Mouse (Mus musculus) bone marrow, adult 2 months (tissue): Measurements from ENCODE around the gene Itga3.

Experiments
- CTCF ChIP-seq: fragments of 200-500 bp; IDR thresholded peaks from 2 replicates; pipeline ENCODE4 v1.5.1; 2011; ENCODE audit warnings: low read length, control low read depth; ENCODE audit not compliant: control insufficient read depth, insufficient read depth
- POLR2A ChIP-seq: fragments of 200-500 bp; IDR thresholded peaks from 2 replicates; pipeline ENCODE4 v1.6.1; 2011; ENCODE audit warnings: low read depth, mild to moderate bottlenecking, control low read depth, low read length, borderline replicate concordance; ENCODE audit not compliant: control insufficient read depth

DNA sequence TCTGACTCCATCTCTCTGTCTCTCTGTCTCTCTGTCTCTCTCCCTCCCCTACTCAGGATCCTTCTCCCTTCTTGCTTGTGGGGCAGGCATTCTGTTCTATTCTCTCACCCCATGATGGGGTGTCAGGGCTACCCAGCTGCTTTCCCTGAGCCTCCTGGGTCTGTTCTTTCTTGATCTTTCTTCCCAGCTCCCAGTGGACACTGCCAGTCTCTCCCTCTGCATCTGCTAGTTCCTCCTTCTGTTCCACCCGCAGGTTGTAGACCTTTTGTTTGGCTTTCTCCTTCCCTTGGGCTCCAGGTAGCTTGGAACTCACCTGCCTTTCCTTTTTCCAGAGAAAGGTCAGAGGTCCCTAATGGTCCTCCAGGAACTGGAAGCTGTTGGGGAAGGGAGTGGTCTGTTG lies 65.2 kb downstream of the Itga3 start:
- TF ChIP-seq CTCF (no peak), POLR2A (no peak)
